ENCODE assay signal across 21 mouse cellular contexts in genomic region chr5:144279081-144279541, GRCm38 (mm10). TPM values are rescaled to one million over a fixed set of nuclear protein-coding genes. Genes with fewer than 3 reads are reported as not detected.
DNase-seq lines count a peak whose midpoint lies in the region; ATAC-seq lines count a peak whose summit lies in the region.
"Had no signal": no experiment of that assay in that cellular context is flagged by ENCODE, and none has a peak within 500 bp of the region (broad histone marks: within the 10 kb centered on the region; RNA-seq: fewer than 3 reads in every experiment).

No protein-coding gene starts in this region.

- 0 out of 2 replicates have a peak overlapping the region, but pooled peaks have one; percentile 13 for H3K27ac ChIP-seq in lung, embryonic 16.5 days (ENCODE audit: low read length)
- H3K27ac ChIP-seq: embryonic facial prominence, embryonic 15.5 days; forebrain, embryonic 15.5 days; heart, embryonic 10.5 days; hindbrain, embryonic 14.5 days; midbrain, embryonic 12.5 days had no signal

- peak; percentile 17 for ATAC-seq in common myeloid progenitor, adult 5-6 weeks (replicated peaks; ENCODE audit: low read depth, poor library complexity, severe bottlenecking)
- peak; percentile 59 for ATAC-seq in lung, embryonic 16.5 days (ENCODE audit: low read depth)
- peak; percentile 38 for ATAC-seq in megakaryocyte, adult 5-6 weeks (ENCODE audit: poor library complexity, severe bottlenecking)
- ATAC-seq in frontal cortex, adult (ENCODE audit: low TSS enrichment), result no peak
- ATAC-seq: forebrain, embryonic 15.5 days; inflammation-experienced regulatory T-cells, adult 6 months had no signal

- H3K4me1 ChIP-seq in lung, embryonic 16.5 days (replicated peaks; ENCODE audit: control insufficient read depth, insufficient read depth, low read length), result 0 out of 2 replicates have a peak, but pooled peaks cover 4% of the 10 kb centered on the region
- H3K4me1 ChIP-seq: midbrain, embryonic 12.5 days had no signal

- H3K4me2 ChIP-seq in lung, embryonic 16.5 days (ENCODE audit: low read depth, low read length), result no peak overlapping the region
- H3K4me2 ChIP-seq: embryonic facial prominence, embryonic 15.5 days; forebrain, embryonic 15.5 days; hindbrain, embryonic 14.5 days; midbrain, embryonic 12.5 days had no signal

- no peak overlapping the region for H3K9ac ChIP-seq in lung, embryonic 16.5 days (ENCODE audit: low read length)
- H3K9ac ChIP-seq: embryonic facial prominence, embryonic 15.5 days; forebrain, embryonic 15.5 days; hindbrain, embryonic 14.5 days; midbrain, embryonic 12.5 days had no signal

- no peaks in the 10 kb centered on the region for H3K9me3 ChIP-seq in lung, embryonic 16.5 days (ENCODE audit: control insufficient read depth, low read length)
- H3K9me3 ChIP-seq: embryonic facial prominence, embryonic 15.5 days; forebrain, embryonic 15.5 days; heart, embryonic 10.5 days; midbrain, embryonic 12.5 days had no signal

- H3K36me3 ChIP-seq in lung, embryonic 16.5 days (ENCODE audit: control insufficient read depth, insufficient read depth, low read length), result peaks cover 4% of the 10 kb centered on the region; the same call in 1 of the 2 replicates
- H3K36me3 ChIP-seq: forebrain, embryonic 15.5 days had no signal

- H3K27me3 ChIP-seq in lung, embryonic 16.5 days (ENCODE audit: control insufficient read depth, insufficient read depth, low read depth, low read length), result no peaks in the 10 kb centered on the region
- H3K27me3 ChIP-seq: embryonic facial prominence, embryonic 15.5 days; forebrain, embryonic 15.5 days; midbrain, embryonic 12.5 days had no signal

- H3K4me3 ChIP-seq in lung, embryonic 16.5 days (ENCODE audit: low read length), result no peak overlapping the region
- H3K4me3 ChIP-seq: embryonic facial prominence, embryonic 15.5 days; forebrain, embryonic 15.5 days; heart, embryonic 10.5 days; midbrain, embryonic 12.5 days had no signal

- peak; percentile 45 for DNase-seq in 416B (ENCODE audit: low read depth)
- no peak for DNase-seq in right cerebral cortex, postnatal 10 days (ENCODE audit: low spot score in 2 of 2)
- DNase-seq in embryo, embryonic 11 days, result no peak
- DNase-seq: cerebellum, adult 8-10 months; cerebellum, postnatal 36 days; gastrocnemius, postnatal 25 days; heart, postnatal 4 days; kidney, adult 18-20 months; left cerebral cortex, postnatal 4 days; right cerebral cortex, postnatal 14 days; thymus, postnatal 25 days had no signal

- 58% methylated on average over 9 of the region's 9 CpGs for WGBS in lung, embryonic 16.5 days

RNA-seq across cellular contexts. Expression of gene Bri3, which starts 34.9 kb away (rescaled TPM):
- 13.3 and 16.5 TPM in 2 replicates for total RNA-seq in common myeloid progenitor, adult 5-6 weeks (2017)
- polyA plus RNA-seq in lung, embryonic 16.5 days (2015; fragmentation: Nextera tagmentation; extraction: Ambion mirVana), result 114 and 124 TPM in 2 replicates
- total RNA-seq in megakaryocyte, adult 5-6 weeks (2015), result 86.8 and 91.0 TPM in 2 replicates
- total RNA-seq in megakaryocyte, adult 5-6 weeks (2017), result 20.1 and 33.8 TPM in 2 replicates

RNA-seq across cellular contexts. Expression of gene Tecpr1, which starts 55.7 kb away (rescaled TPM):
- total RNA-seq in common myeloid progenitor, adult 5-6 weeks (2017), result 3.4 and 5.6 TPM in 2 replicates
- polyA plus RNA-seq in lung, embryonic 16.5 days (2015; fragmentation: Nextera tagmentation; extraction: Ambion mirVana), result 28.4 and 31.7 TPM in 2 replicates
- 6.0 and 9.8 TPM in 2 replicates for total RNA-seq in megakaryocyte, adult 5-6 weeks (2015)
- 8.0 and 13.0 TPM in 2 replicates for total RNA-seq in megakaryocyte, adult 5-6 weeks (2017)
